Mouse (Mus musculus) layer of hippocampus, postnatal 36 days (tissue): ENCODE data around the gene Cnnm3. TPM values are rescaled to one million over a fixed set of nuclear protein-coding genes. Genes with fewer than 3 reads are reported as not detected.

ENCODE experiments used
- microRNA-seq, 2 experiments: library from miRNA; unstranded; fragments of <30 nt; microRNA quantifications; one replicate each; pipeline ENCODE4 v1.2.0; 2021
- total RNA-seq, 2 experiments: library from RNA; stranded (reverse); gene quantifications; 2 replicates each; pipeline ENCODE4 v1.2.3; 2021

Gene Cnnm3
- total RNA-seq, 2 experiments from 2014 or later: 29.0 to 39.0 TPM

Small RNAs within 50 kb of the gene (microRNA-seq; reads per million reads assigned to microRNA genes)
- gene Gm47280: 0 reads per million in 2 experiments

Other genes with a start within 250 kb of the Cnnm3 start
- under 1 TPM; 0.51 to 0.67 TPM for gene Neurl3, start 237.2 kb upstream of the Cnnm3 start, total RNA-seq
- gene Arid5a, start 204.1 kb upstream of the Cnnm3 start, total RNA-seq: 10 to 100 TPM; 12.6 to 14.9 TPM
- gene Kansl3, start 142.7 kb upstream of the Cnnm3 start, total RNA-seq: 10 to 100 TPM; 70.3 to 74.4 TPM
- gene Fer1l5, start 139.6 kb upstream of the Cnnm3 start, total RNA-seq: not detected
- gene Lman2l, start 66.6 kb upstream of the Cnnm3 start, total RNA-seq: 10 to 100 TPM; 77.4 to 78.5 TPM
- gene Cnnm4, start 40.2 kb upstream of the Cnnm3 start, total RNA-seq: 10 to 100 TPM; 15.4 to 17.0 TPM
- 1 to 10 TPM; 7.9 to 8.5 TPM for gene Ankrd23, start 25.0 kb downstream of the Cnnm3 start, total RNA-seq
- gene Gm42417, start 27.6 kb downstream of the Cnnm3 start, total RNA-seq: not detected
- gene Ankrd39, start 35.6 kb downstream of the Cnnm3 start, total RNA-seq: 10 to 100 TPM; 11.9 to 12.6 TPM
- 10 to 100 TPM; 11.4 to 11.6 TPM for gene Sema4c, start 46.5 kb downstream of the Cnnm3 start, total RNA-seq
- not detected for gene Fam178b, start 171.3 kb downstream of the Cnnm3 start, total RNA-seq
- 100 to 1,000 TPM; 648 to 684 TPM for gene Cox5b, start 179.6 kb downstream of the Cnnm3 start, total RNA-seq
- gene 4933424G06Rik, start 198.3 kb downstream of the Cnnm3 start, total RNA-seq: not detected
- 100 to 1,000 TPM; 246 to 247 TPM for gene Actr1b, start 202.6 kb downstream of the Cnnm3 start, total RNA-seq
- gene Zap70, start 249.9 kb downstream of the Cnnm3 start, total RNA-seq: 1 to 10 TPM; 4.0 to 5.0 TPM